Mouse (Mus musculus): ENCODE measurements around the gene Armc9.

DNA sequence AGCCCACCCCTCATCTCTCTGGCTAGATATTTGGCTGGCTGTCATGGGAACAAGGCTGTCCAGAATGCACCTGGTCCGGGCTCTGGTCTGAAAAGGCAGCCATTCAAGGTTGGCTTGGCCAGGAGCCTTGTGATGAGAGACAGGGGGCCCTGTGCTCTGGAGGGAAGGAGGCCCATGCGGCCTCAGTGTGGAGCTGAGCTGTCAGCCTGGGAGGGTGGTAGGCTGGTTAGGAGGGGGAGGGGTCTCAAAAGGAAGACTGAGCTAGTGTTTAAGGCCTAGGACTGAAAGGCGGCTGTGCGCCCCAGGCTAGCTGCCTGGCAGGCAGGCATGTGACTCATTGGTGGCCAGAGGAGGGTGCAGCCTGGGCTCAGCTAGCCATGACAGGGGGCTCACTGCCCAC lies 139.9 kb downstream of the Armc9 start:
- TF ChIP-seq CTCF (IDR thresholded peaks at IDR 0.05; ENCODE audit: control insufficient read depth, insufficient read depth, low read length) (no peak), POLR2A (IDR thresholded peaks at IDR 0.05; ENCODE audit: borderline replicate concordance, control insufficient read depth, low read depth, low read length) (no peak)
